Mouse (Mus musculus): ENCODE data around the gene Zfp985. TPM values are rescaled to one million over a fixed set of nuclear protein-coding genes. Genes with fewer than 3 reads are reported as not detected.
A peak's percentile ranks its signal among the peaks of the same experiment; 100 is the strongest.
"Not testable (repeated sequence)": the region's sequence is repeated elsewhere in the genome, so short reads cannot be mapped to it uniquely, and the experiment has no call there.

Zfp985 gene
- polyA plus RNA-seq (2015; fragmentation: Nextera tagmentation; extraction: Ambion mirVana) = 0.76 and 0.85 TPM in 2 replicates

DNA sequence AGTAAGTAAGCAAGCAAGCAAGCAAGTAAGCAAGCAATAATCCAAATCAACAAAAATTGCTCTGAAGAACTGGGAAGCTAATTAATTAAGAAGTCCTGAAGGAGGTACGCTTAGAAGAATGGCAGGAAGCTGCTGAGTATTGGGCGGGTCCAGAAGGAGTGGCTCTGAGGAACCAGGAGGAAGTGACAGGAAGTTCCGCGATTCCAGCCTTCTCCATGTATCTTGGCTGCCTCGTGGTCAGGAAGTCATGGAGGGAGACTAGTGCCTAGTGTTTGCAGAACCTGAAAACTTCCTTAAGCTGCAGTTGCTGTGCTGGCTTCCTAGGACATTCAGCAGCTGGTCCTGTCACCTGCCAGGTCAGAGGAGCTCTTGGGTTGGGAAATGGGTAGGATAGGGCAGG, at the start of gene Zfp985:
TSS of gene Zfp985 (plus strand) at position 207 of the 400 bp plus-strand sequence.
- DNase-seq (ENCODE audit: low spot score) = not testable (repeated sequence)

DNA sequence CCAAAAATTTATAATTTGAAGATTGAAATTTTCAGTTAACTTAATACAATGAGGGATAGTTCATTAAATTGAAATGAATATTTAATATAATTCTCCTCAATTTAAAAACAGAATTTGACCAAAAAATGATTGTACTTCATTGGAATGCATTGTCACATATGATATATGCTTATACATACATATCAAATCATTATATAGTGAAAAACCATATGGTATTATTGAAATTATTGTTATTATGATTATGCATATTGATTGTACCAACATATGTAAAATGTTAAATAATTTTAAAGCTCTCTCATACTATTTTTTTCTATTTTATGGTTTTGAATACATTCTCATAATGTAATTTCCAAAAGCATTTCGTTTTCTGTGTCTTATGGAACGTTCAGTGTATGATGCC, 43.9 kb upstream of the Zfp985 start:
- DNase-seq (ENCODE audit: low spot score) = peak; percentile 1

DNA sequence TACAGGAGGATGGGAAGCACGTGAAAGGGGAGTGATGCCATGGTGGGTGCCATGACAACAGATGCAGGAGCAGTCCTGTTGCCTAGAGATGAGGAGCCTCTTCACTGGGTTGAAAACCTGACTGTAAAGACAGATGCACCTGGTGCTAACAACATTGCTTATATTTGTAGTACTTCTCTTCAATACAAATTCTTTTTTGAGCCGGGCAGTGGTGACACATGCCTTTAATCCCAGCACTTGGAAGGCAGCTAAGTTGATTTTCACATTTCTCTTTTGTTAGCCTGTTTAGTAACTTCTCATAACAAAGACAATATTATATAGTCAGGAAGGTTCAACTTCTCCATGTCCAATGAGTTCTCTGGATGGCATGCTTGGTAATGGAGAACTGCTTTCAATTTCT, 34.1 kb upstream of the Zfp985 start:
- DNase-seq (ENCODE audit: low spot score) = no peak

DNA sequence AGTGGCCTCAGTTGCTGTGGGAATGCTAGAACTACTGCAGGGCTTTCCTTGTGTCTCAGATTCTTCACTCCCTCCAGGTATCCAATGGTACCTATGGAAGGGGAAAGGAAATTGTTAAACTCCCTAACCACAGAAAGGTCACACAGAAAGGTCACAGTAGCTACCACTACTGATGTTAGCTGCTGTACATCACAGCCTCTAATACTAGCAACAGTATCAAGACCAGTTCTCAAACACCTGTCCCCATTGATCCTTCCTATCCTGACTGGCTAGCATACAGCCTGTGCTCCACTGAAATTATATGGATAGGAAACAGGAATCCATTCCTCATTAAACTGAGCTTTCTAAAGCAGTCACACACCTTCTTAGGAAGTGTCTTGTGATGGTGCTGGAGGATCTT, 33.0 kb upstream of the Zfp985 start:
- no peak for DNase-seq (ENCODE audit: low spot score)

DNA sequence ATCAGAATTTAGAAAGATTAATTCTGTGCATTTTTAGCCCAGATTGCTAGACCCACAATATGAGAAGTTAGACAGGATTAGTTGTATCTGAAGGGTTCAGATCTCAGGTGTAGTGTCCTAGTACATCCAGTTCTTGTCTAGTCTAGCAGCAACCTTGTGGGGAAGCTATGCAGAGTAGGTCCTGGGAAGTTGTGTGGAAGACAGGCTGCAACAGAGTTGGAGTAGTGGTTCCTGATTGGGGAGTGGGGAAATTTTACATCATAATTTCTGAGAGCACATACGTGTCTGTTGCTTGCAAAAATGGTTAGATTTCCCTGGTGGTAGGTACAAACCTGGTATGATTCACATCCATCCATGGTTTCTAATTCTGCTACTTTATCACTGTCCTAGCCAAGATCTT, 28.0 kb upstream of the Zfp985 start:
- no peak for DNase-seq (ENCODE audit: low spot score)

DNA sequence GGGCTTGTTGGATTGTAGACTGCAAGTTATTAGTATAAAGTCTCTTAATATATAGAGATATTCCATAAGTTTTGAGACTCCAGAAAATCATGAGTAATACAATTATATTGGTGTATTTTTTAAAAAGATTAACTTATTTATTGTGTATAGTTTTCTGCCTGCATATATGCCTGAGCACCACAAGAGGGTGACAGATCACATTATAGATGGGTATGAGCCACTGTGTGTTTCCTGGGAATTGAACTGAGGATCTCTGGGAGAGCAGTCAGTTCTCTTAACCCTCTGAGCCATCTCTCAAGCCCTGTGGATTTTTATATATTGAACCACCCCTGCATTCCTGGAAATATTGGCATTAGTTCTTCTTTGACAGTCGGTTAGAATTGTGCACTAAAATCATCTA, 22.7 kb upstream of the Zfp985 start:
- DNase-seq (ENCODE audit: low spot score) = no peak

DNA sequence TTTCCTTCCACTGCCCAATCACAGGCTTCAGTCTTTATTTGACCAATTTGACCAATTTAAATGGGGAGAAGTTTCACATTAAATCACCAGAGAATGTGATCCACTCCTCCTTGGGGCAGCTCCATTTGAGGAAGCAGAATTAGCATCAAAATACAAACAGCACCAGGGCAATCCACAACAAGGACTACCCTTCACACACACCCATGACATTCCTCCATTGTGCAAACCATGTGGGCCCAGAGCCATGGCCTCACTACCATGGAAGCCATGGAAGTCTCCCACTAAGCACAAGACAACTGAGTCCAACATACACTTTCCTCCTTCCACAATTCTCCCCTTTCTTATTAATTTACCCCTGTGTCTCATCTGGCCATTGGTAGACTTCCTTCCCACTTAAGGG, 17.2 kb upstream of the Zfp985 start:
- DNase-seq (ENCODE audit: low spot score) = not testable (repeated sequence)

DNA sequence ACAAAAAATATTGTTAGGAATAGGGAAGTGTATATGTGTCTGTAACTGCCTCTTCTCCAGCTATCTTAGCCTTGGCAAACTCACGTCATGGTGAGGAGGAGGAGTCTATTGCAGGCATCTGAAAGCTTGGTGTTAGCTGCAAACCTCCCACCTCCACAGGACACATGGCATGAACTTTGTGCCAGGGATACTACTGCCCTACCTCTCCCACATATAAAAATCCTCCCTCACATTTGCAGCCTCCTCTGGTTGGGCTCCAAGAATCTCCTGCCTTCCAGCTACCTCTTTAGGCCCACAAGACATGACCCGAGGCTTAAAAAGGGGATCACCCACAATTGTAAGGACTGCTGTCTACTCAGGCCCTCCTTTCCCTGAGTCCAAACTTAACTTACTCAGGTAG, 15.4 kb upstream of the Zfp985 start:
- no peak for DNase-seq (ENCODE audit: low spot score)

DNA sequence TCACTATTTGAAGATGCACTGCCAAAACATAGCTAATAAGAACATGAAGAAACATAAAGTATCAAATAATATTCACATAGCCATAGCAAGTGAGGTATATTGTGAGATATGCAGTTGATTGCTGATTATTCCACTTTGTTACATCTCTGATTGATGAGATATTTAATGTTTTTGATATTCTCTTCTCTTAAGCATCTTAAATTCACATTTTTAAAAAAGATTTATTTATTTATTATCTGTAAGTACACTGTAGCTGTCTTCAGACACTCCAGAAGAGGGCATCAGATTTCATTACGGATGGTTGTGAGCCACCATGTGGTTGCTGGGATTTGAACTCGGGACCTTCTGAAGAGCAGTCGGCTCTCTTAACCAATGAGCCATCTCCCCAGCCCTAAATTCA, 13.2 kb upstream of the Zfp985 start, which contains the start of gene Gm16503:
TSS of gene Gm16503 (plus strand) at position 301 of the 400 bp plus-strand sequence.
- not testable (repeated sequence) for DNase-seq (ENCODE audit: low spot score)

DNA sequence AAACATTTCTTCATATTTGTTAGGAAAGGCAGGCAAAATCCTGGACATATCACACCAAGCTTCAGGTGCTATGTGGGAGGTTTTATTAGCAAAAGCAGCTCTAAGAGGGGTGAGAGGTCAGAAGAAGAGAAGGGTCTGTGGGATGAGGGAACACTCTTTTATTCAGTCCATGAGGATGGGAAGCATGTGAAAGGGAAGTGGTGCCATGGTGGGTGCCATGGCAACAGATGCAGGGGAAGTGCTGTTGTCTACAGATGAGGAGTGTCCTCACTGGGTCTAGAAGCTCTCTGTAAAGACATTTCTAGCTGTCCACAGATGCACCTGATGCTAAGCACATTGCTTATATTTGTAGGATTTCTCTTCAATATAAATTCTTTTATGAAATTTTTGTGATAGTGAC, 12.0 kb upstream of the Zfp985 start:
- no peak for DNase-seq (ENCODE audit: low spot score)

DNA sequence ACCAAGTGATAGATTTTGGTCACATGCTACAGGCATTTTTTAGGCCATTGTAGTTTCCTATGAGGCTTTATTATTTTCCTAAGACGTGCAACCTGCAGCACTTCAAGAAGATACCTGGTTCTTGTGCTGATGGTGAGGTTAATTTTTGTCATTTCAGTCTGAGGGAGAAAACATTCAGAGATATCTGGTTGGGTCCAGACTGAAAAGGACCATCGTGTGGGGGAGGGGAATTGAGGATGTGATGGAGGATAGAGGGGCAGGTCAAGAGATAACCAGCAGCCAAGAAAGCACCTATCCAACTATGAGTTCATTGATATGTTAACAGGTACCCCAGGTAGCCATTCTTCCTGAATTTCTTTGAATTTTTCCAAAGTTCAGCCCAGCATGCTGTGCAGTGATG, 1.3 kb downstream of the Zfp985 start:
- DNase-seq (ENCODE audit: low spot score) = not testable (repeated sequence)

DNA sequence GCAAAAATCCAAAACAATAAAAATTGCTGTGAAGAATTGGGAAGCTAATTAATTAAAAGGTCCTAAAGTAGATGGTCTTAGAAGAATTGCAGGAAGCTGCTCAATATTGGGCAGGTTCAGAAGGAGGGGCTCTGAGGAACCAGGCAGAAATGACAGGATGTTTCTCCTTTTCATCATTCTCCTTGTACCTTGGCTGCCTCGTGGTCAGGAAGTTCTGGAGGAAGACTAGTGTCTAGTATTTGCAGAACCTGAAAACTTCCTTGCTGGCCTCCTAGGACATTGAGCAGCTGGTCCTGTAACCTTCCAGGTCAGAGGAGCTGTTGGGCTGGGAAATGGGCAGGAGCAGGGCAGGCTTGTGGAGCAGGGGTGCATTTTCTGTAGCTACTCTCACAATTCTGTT, 3.8 kb downstream of the Zfp985 start:
- DNase-seq (ENCODE audit: low spot score) = not testable (repeated sequence)

DNA sequence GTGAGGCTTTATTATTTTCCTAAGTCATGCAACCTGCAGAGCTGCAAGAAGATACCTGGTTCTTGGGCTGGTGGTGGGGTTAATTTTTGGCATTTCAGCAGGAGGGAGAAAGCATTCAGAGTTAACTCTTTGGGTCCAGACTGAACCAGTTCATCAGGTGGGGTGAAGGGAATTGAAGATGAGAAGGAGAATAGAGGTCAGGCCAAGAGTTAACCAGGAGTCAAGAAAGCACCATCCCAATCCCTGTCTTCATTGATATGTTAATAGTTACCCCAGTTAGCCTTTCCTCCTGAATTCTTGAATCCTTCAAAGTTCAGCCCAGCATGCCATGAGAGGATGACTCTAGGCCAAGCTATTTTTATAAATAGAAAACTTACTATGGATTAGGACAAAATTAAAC, 4.9 kb downstream of the Zfp985 start:
- DNase-seq (ENCODE audit: low spot score) = not testable (repeated sequence)

DNA sequence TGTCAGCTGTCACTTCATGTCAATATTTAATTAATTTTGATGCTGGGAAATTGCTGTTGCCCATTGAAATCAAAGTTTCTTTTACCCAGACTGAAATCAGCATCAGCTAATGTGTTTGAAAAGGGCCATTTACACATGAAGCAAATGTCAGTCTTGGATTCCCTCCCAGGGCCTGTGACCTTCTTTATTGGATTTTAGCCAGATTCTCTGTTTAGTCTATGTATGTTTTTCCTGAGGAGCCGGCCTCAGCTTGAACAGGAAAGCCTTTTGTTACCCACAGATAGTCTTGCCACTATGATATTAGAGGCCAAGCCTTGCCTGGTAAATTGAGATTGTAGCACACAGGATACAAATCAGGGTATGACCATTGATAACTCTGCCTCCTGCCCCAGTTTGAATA, 6.0 kb downstream of the Zfp985 start:
- not testable (repeated sequence) for DNase-seq (ENCODE audit: low spot score)

DNA sequence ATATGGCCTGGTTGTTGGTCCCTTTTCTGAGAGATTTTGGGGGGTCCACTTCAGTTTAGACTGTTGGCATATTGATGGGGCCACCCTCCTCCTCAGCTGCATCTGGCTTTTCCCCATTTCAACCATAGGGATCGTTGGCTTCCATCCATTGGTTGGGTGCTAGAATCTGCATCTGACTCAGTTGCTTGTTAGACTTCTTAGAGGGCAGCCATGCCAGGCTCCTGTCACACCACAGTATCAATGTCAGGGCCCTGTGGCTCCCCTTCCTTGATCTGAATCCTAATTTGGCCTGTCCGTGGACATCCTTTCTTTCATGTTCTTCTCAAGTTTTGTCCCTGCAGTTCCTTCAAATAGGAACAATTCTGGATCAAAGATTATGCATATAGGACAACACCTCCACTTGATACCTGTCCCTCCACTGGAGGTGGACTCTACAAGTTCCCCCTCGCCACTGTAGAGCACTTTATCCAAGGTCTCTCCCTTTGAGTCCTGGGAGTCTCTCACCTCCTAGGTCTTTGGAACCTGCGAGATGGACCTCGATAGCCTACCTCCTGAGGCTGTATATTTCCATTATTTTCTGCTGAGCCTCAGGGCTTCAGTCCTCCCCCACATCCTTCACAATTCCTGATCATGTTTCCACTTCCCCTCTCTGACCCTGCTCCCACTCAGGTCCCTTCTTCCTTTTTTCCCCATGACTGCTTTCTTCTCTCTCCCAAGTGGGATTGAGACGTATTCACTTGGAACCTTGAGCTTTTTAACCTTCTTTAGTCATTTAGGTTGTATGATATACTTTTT, 12.5 kb downstream of the Zfp985 start:
- no peak for DNase-seq (ENCODE audit: low spot score)

DNA sequence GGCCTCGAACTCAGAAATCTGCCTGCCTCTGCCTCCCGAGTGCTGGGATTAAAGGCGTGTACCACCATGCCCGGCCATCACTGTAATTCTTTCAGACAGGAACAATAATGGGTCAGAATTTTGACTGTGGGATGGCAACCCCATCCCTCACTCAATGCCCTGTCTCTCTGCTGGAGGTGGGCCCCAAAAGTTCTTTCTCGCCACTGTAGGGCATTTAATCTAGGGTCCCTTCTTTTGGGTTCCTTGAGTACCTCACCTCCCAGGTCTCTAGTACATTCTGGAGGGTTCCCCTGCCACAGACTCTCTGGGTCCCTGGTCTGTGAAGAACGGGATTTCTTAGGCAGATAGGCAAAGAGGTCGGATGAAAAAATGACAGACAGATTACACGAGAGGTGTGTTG, 18.1 kb downstream of the Zfp985 start:
- DNase-seq (ENCODE audit: low spot score) = not testable (repeated sequence)

DNA sequence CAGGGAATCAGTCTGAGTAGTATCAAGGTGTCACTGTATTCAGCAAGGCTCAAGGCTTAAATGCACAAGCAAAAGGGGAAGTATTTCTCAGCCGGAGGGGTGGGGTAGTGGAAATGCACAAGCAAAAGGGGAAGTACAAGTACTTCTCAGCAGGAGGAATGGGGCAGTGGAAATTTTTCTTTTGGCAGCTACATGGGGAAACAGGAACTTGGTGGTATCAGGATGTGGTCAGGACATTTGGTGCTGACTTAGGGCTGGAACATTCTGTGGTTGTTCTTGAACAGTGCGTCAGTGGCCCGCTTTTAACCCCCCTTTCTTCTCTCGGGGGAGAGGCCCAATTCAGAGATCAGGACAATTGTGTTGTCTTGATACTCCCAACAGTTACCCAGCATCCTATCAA, 26.3 kb downstream of the Zfp985 start:
- DNase-seq (ENCODE audit: low spot score) = not testable (repeated sequence)

DNA sequence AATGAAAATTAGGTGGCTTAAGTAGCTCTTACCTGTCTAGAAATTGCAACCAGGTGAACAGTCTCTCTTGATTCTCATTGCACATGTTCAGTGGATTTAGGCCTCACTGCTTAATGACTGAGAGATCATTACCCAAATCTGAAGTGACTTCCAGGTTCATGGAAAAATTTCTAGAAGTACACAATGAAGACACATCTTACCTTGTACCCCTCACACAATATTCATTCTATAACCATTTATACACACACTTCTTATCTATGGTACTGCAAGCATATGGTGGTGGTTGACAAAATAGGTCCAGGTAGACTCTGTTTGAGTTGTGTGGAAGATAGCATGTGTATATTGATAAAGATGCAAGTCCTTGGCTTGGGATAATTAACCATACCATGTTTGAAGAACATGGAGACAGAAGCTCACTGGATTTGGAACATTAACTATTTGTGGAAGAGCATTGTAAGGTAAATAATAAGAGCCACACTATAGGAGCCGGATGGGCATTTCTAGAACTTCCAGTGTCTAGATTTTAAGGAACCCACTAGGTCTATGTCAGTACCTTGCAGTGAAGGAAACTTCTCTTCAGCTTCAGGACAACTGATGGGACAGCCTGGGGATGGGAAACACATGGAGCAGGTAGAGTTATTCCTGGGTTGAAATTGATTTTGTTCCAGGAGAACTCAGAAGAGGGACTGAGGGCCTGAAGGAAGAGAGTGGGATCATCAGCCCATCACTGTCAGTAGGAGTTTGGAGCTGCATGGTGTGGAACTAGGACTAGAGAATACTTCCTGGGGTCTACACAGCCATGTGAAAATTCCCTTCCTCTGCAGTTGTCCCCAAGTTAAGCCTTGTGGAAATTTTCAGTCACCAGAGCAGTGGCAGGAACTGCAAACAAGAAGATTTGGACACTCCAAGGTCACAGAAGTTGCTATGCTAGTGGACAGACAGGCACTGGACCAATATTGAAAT, 33.7 kb downstream of the Zfp985 start:
- DNase-seq (ENCODE audit: low spot score) = no peak

DNA sequence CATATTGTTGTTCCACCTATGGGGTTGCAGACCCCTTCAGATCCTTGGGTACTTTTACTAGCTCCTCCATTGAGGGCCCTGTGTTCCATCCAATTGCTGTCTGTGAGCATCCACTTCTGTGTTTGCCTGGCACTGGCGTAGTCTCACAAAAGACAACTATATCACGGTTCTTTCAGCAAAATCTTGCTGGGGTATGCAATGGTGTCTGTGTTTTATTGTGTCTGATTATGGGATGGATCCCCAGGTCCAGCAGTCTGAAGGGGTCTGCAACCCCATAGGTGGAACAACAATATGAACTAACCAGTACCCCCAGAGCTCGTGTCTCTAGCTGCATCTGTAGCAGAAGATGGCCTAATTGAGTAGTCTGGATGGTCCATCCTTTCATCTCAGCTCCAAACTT, 41.6 kb downstream of the Zfp985 start:
- not testable (repeated sequence) for DNase-seq (ENCODE audit: low spot score)

DNA sequence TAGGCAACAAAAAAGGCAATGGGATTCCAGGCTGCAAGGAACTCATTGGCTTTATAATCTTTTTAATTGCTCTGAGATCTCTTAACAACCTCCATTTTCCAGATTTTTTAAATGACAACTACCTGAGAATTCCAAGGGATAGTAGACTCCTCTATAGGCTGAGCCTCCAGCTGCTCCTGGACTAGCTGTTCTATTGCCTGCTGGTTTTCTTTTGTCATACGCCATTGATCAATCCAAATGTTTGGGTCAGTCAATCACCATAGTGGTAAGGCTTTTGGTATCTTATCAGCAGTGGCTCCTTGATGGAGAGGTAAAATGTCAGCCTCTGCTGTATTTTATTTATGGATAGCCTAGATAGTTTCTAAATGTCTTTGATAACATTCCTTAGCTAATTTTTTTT, 44.6 kb downstream of the Zfp985 start:
- no peak for DNase-seq (ENCODE audit: low spot score)

DNA sequence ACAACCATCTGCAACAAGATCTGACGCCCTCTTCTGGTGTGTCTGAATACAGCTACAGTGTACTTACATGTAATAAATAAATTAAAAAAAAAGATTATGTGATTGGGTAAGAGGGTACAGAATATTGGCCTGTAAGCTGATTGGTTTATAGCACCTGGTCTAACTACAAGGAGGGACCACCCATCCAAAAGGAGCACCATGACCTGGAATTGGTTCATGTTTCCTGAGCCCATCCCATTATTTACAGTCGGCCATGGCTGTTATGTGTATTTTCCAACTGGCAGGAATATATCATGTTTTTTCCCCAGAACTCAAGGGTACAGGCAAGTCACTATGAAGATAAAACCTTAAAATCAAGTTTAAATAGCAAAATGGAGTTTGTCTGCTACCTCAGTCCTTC, 45.8 kb downstream of the Zfp985 start:
- DNase-seq (ENCODE audit: low spot score) = no peak

DNA sequence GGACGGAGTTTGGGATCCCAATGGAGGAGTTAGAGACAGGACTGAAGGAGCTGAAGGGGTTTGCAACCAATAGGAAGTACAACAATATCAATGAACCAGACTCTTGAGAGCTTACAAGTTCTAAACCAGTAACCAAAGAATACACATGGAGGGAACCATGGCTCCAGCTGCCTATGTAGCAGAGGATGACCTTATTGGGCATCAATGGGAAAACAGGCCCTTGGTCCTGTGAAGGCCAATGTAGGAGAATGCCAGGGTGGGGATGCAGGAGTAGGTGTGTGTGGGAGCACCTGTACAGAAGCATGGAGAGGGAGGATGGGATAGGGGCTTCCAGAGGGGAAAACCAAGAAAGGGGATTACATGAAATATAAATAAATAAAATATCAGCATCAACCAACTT, 48.8 kb downstream of the Zfp985 start:
- DNase-seq (ENCODE audit: low spot score) = no peak

Data from thymus, postnatal 0 days (tissue).